Mouse (Mus musculus) c-Kit-positive CD71-positive TER-119-negative erythroid progenitor cells, embryonic 14.5 days (primary cell): ENCODE results near the gene Gm13289.
"Not testable (repeated sequence)": the region's sequence is repeated elsewhere in the genome, so short reads cannot be mapped to it uniquely, and the experiment has no call there.

ENCODE experiments used
- DNase-seq: peaks from one replicate; pipeline ENCODE4 v3.0.0-alpha.2; 2013; ENCODE audit warnings: low read depth

The Gm13289 gene

DNA sequence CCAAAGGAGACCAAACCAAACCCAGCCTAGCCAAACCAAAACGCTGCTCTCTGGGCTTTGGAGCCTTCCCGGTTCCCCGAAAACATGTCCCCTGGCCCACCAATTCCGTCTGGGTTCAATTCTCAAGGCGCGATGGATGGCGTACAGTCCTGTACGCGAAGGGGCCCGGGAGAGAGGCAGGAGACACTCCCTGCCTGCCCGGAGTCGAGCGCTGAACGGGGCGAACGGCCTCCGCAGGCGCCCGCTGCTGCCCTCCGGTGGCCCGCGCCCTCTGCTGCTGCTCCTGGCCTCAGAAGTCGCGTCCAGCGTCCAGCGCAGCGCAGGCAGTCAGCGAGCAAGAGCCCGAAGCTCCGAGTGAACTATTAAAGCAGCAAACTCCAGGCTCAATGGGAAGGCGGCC is 5.6 kb downstream of the Gm13289 start:
- DNase-seq, result not testable (repeated sequence)

DNA sequence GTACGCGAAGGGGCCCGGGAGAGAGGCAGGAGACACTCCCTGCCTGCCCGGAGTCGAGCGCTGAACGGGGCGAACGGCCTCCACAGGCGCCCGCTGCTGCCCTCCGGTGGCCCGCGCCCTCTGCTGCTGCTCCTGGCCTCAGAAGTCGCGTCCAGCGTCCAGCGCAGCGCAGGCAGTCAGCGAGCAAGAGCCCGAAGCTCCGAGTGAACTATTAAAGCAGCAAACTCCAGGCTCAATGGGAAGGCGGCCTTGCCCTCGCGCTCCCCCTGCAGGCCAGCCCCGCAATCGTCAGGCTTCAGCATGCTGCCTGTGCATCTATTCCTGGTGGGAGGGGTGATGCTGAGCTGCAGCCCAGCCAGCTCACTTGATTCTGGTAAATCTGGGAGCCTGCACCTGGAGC is 8.7 kb downstream of the Gm13289 start, which contains the start of gene Gm13276:
Gm13276 (plus strand) TSS at position 301 of the 400 bp plus-strand sequence.
- DNase-seq, result not testable (repeated sequence)

DNA sequence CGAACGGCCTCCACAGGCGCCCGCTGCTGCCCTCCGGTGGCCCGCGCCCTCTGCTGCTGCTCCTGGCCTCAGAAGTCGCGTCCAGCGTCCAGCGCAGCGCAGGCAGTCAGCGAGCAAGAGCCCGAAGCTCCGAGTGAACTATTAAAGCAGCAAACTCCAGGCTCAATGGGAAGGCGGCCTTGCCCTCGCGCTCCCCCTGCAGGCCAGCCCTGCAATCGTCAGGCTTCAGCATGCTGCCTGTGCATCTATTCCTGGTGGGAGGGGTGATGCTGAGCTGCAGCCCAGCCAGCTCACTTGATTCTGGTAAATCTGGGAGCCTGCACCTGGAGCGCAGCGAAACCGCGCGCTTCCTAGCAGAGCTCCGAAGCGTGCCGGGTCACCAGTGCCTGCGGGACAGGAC is 11.7 kb downstream of the Gm13289 start, which contains the start of gene Gm13277:
Gm13277 (plus strand) TSS at position 231 of the 400 bp plus-strand sequence.
- not testable (repeated sequence) for DNase-seq

DNA sequence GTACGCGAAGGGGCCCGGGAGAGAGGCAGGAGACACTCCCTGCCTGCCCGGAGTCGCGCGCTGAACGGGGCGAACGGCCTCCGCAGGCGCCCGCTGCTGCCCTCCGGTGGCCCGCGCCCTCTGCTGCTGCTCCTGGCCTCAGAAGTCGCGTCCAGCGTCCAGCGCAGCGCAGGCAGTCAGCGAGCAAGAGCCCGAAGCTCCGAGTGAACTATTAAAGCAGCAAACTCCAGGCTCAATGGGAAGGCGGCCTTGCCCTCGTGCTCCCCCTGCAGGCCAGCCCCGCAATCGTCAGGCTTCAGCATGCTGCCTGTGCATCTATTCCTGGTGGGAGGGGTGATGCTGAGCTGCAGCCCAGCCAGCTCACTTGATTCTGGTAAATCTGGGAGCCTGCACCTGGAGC is 14.5 kb downstream of the Gm13289 start, which contains the start of gene Gm13278:
Gm13278 (plus strand) TSS at position 301 of the 400 bp plus-strand sequence.
- not testable (repeated sequence) for DNase-seq

DNA sequence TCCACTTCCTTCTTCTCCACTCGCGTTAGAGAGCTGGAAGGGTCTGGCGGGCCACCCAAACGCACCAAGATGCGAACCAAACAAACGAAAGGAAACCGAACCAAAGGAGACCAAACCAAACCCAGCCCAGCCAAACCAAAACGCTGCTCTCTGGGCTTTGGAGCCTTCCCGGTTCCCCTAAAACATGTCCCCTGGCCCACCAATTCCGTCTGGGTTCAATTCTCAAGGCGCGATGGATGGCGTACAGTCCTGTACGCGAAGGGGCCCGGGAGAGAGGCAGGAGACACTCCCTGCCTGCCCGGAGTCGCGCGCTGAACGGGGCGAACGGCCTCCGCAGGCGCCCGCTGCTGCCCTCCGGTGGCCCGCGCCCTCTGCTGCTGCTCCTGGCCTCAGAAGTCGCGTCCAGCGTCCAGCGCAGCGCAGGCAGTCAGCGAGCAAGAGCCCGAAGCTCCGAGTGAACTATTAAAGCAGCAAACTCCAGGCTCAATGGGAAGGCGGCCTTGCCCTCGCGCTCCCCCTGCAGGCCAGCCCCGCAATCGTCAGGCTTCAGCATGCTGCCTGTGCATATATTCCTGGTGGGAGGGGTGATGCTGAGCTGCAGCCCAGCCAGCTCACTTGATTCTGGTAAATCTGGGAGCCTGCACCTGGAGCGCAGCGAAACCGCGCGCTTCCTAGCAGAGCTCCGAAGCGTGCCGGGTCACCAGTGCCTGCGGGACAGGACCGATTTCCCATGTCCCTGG is 17.4 kb downstream of the Gm13289 start, which contains the start of gene Gm13275:
Gm13275 (plus strand) TSS at position 552 of the 740 bp plus-strand sequence.
- DNase-seq, result not testable (repeated sequence)

DNA sequence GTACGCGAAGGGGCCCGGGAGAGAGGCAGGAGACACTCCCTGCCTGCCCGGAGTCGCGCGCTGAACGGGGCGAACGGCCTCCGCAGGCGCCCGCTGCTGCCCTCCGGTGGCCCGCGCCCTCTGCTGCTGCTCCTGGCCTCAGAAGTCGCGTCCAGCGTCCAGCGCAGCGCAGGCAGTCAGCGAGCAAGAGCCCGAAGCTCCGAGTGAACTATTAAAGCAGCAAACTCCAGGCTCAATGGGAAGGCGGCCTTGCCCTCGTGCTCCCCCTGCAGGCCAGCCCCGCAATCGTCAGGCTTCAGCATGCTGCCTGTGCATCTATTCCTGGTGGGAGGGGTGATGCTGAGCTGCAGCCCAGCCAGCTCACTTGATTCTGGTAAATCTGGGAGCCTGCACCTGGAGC is 20.4 kb downstream of the Gm13289 start, which contains the start of gene Gm13279:
Gm13279 (plus strand) TSS at position 301 of the 400 bp plus-strand sequence.
- DNase-seq, result not testable (repeated sequence)

DNA sequence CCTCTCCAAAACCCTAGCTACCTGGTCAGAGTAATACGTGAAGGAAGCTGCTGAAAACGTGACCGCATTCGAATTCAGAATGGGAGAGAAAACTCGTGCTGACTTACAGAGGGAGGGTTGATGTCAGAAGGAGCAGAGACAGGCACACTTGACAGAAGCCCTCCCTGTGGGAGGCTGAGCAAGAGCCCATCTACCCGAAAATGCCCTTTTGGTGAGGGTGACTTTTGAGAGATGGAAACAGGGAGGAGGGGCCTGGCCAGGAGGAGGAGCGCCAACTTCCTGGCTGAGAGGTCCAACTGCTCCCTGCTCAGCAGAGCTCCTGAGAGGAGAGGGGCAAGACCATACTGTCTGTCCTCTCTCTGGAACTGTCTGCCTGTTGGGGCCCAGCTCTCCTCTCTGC is 22.6 kb downstream of the Gm13289 start, which contains the start of gene Gm13285:
Gm13285 (plus strand) TSS at position 301 of the 400 bp plus-strand sequence.
- not testable (repeated sequence) for DNase-seq

DNA sequence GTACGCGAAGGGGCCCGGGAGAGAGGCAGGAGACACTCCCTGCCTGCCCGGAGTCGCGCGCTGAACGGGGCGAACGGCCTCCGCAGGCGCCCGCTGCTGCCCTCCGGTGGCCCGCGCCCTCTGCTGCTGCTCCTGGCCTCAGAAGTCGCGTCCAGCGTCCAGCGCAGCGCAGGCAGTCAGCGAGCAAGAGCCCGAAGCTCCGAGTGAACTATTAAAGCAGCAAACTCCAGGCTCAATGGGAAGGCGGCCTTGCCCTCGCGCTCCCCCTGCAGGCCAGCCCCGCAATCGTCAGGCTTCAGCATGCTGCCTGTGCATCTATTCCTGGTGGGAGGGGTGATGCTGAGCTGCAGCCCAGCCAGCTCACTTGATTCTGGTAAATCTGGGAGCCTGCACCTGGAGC is 26.2 kb downstream of the Gm13289 start, which contains the start of gene Gm13287:
Gm13287 (plus strand) TSS at position 301 of the 400 bp plus-strand sequence.
- DNase-seq, result not testable (repeated sequence)

DNA sequence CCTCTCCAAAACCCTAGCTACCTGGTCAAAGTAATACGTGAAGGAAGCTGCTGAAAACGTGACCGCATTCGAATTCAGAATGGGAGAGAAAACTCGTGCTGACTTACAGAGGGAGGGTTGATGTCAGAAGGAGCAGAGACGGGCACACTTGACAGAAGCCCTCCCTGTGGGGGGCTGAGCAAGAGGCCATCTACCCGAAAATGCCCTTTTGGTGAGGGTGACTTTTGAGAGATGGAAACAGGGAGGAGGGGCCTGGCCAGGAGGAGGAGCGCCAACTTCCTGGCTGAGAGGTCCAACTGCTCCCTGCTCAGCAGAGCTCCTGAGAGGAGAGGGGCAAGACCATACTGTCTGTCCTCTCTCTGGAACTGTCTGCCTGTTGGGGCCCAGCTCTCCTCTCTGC is 28.5 kb downstream of the Gm13289 start, which contains the start of gene Gm13288:
Gm13288 (plus strand) TSS at position 301 of the 400 bp plus-strand sequence.
- DNase-seq, result not testable (repeated sequence)

DNA sequence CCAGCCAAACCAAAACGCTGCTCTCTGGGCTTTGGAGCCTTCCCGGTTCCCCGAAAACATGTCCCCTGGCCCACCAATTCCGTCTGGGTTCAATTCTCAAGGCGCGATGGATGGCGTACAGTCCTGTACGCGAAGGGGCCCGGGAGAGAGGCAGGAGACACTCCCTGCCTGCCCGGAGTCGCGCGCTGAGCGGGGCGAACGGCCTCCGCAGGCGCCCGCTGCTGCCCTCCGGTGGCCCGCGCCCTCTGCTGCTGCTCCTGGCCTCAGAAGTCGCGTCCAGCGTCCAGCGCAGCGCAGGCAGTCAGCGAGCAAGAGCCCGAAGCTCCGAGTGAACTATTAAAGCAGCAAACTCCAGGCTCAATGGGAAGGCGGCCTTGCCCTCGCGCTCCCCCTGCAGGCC is 29.0 kb downstream of the Gm13289 start:
- DNase-seq, result not testable (repeated sequence)

DNA sequence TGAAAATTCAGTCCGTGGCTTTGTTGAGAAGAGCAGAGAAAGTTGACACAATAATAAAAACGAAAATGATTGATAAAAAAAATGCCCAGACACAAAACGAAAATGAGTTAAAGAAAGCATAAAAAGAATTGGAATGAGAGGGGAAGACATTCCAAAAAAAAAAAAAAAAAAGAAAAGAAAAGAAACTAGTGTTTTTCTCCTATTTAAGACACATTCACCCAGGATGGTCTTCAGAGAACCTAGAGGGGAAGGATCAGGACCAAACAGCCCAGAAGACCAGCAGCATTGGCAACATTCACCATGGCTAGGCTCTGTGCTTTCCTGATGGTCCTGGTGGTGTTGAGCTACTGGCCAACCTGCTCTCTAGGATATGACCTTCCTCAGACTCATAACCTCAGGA is 39.2 kb downstream of the Gm13289 start, which contains the start of gene Ifna7:
Ifna7 (plus strand) TSS at position 301 of the 400 bp plus-strand sequence.
- DNase-seq, result no peak

DNA sequence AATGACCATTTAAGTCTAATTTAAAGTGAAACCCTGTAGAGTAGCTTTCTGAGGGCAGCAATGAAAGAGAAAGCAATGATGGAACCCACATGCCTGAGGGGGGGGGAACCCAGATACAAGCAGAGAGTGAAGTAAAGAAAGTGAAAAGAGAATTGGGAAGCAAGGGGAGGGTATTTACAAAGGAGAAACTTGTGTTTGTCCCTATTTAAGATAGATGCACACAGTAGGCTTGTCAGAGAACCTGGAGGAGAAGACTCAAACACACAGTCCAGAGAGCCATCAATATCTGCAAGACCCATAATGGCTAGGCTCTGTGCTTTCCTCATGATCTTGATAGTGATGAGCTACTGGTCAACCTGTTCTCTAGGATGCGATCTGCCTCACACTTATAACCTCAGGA is 42.9 kb downstream of the Gm13289 start, which contains the start of gene Ifna11:
Ifna11 (plus strand) TSS at position 301 of the 400 bp plus-strand sequence.
- no peak for DNase-seq

DNA sequence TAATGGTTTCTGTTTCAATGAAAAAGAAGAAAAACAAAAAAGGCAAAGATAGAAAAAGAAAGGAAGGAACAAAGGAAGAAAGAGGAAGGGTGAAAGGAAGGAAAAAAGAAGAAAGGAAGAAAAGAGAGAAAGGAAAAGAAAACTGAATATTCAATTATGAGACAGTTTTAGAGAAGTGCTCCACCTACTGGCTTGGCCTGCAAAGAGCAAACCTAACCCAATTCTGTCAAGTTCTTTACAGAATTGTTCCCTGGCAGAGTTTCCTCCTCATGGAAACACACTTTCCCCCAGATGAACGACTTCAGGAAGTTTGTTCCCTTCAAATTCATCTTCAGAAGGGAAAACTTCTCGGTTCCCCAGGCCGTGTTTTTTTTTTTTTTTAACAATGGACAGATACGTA is 46.3 kb downstream of the Gm13289 start:
- DNase-seq, result no peak
